Mouse (Mus musculus) lung, postnatal 0 days (tissue): ENCODE measurements around the gene Cacna2d3.

Experiments used
- CTCF ChIP-seq: IDR thresholded peaks from 2 replicates; pipeline ENCODE4 v1.5.1; 2016; ENCODE audit warnings: antibody characterized with exemption, mild to moderate bottlenecking
- EP300 ChIP-seq: IDR thresholded peaks from 2 replicates; pipeline ENCODE4 v1.6.1; 2016; ENCODE audit warnings: antibody characterized with exemption, mild to moderate bottlenecking, control low read depth

DNA sequence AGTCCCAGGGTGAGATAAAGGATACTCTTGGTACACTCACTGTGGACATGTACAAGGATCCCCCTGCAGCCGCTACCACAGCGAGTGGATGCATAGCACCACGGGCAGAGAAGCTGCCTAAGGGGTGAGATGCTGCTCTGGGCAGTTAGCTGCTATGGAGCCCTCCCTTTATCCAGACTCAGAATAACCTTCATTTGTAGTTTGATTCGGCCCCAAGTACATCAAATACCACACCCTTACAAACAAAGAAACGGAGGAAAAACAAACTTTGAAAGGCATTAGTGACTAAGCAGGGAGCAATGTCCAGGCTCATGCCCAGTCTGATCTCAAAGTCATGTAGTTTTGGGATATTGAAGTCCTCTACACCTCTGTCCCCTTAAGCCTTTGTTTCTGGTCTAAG is 386.8 kb downstream of the Cacna2d3 start:
- TF ChIP-seq CTCF (no peak), EP300 (no peak)
